Comparison of ENCODE assay signal across 8 mouse cellular contexts in the genomic region with DNA sequence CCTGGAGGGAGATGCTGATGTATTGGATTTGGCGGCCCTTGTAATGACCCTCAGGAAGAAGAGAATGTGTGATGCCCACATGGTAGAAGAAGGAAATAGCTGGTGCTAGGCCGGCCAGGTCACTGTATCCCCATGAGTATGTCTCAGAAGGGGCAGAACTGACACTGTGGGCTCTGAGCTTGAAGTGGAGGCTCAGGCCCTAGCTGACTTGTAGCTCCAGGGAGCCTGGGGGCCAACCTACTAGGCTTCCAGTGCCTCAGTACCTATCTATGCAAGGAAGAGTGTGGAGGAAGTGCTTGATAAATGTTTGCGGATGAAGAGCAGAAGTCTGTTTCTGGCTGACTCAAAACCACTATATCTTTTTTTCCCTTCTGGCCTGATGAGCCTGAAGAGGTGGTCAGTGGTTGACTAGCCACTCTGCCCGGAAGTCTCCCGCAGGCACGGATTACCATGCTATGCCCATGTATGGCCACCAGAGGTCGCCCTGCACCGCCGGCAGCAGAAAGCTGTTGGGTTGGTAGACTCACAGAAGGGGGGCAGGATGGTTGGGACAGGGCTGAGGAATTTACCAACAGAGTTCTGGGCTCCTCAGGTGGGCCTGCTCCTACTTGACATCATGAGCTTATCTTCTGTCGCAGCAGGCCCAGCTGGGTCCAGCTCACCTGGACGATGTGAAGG. TPM values are rescaled to one million over a fixed set of nuclear protein-coding genes. Genes with fewer than 3 reads are reported as not detected.
A peak's percentile ranks its signal among the peaks of the same experiment; 100 is the strongest.
DNase-seq lines count a peak whose midpoint lies in the region; ATAC-seq lines count a peak whose summit lies in the region.

No protein-coding gene starts in this region.

- no peak overlapping the region for H3K4me2 ChIP-seq in embryonic facial prominence, embryonic 13.5 days

- peaks cover 12% of the 10 kb centered on the region for H3K4me1 ChIP-seq in embryonic facial prominence, embryonic 13.5 days

- H3K4me3 ChIP-seq in embryonic facial prominence, embryonic 13.5 days: no peak overlapping the region

- H3K27me3 ChIP-seq in embryonic facial prominence, embryonic 13.5 days: no peaks in the 10 kb centered on the region

- 20% methylated on average over 11 of the region's 11 CpGs for WGBS in embryonic facial prominence, embryonic 13.5 days

- no peaks in the 10 kb centered on the region for H3K36me3 ChIP-seq in embryonic facial prominence, embryonic 13.5 days

- no peaks in the 10 kb centered on the region for H3K9me3 ChIP-seq in embryonic facial prominence, embryonic 13.5 days

- no peak overlapping the region for H3K27ac ChIP-seq in embryonic facial prominence, embryonic 13.5 days

- H3K9ac ChIP-seq in embryonic facial prominence, embryonic 13.5 days: no peak overlapping the region

- intact Hi-C loops in heart, postnatal 25 days (cut with DNase I): loop anchor here (5.0 kb wide), 1 partner anchor 139 kb away; the partner anchor contains the start of gene Apobec3

- ATAC-seq in embryonic facial prominence, embryonic 13.5 days (ENCODE audit: insufficient number of reproducible peaks, insufficient read depth, low FRiP score, low TSS enrichment, low read depth): 0 out of 2 replicates have a peak, but pooled peaks have one; percentile 23

- DNase-seq in CD4-positive, CD25-positive, alpha-beta regulatory T cell, adult 2 months (ENCODE audit: low read depth, low spot score): peak; percentile 81
- peak; percentile 90 for DNase-seq in adrenal gland, postnatal 14 days
- peak; percentile 61 for DNase-seq in heart, postnatal 25 days (ENCODE audit: low spot score)
- peak; percentile 73 to 82 for DNase-seq in layer of hippocampus, adult 18-20 months (ENCODE audit: low spot score in 2 of 2)
- peak; percentile 78 for DNase-seq in lung, postnatal 25 days (ENCODE audit: low spot score)
- peak; percentile 77 for DNase-seq in ovary, postnatal 14 days (ENCODE audit: low spot score)
- DNase-seq in thymus, postnatal 36 days: peak; percentile 68 to 72

RNA-seq across cellular contexts. Expression of gene Sun2, which starts 10.5 kb away (rescaled TPM):
- total RNA-seq in adrenal gland, postnatal 14 days (2021): 61.1 and 78.0 TPM in 2 replicates
- polyA plus RNA-seq in embryonic facial prominence, embryonic 13.5 days (2015; fragmentation: Nextera tagmentation; extraction: Ambion mirVana): 7.3 and 8.0 TPM in 2 replicates
- total RNA-seq in heart, postnatal 25 days (2021): 10 to 100 TPM; 79.3 to 80.7 TPM
- 10 to 100 TPM; 31.9 to 32.8 TPM for total RNA-seq in layer of hippocampus, adult 18-20 months (2021)

RNA-seq across cellular contexts. Expression of gene Dnal4, which starts 24.8 kb away (rescaled TPM):
- 16.6 and 20.1 TPM in 2 replicates for total RNA-seq in adrenal gland, postnatal 14 days (2021)
- polyA plus RNA-seq in embryonic facial prominence, embryonic 13.5 days (2015; fragmentation: Nextera tagmentation; extraction: Ambion mirVana): 69.2 and 74.4 TPM in 2 replicates
- 10 to 100 TPM; 20.5 to 22.9 TPM for total RNA-seq in heart, postnatal 25 days (2021)
- 10 to 100 TPM; 61.7 to 68.7 TPM for total RNA-seq in layer of hippocampus, adult 18-20 months (2021)

RNA-seq across cellular contexts. Expression of gene Nptxr, which starts 51.7 kb away (rescaled TPM):
- 7.0 and 8.4 TPM in 2 replicates for total RNA-seq in adrenal gland, postnatal 14 days (2021)
- polyA plus RNA-seq in embryonic facial prominence, embryonic 13.5 days (2015; fragmentation: Nextera tagmentation; extraction: Ambion mirVana): 4.7 and 5.4 TPM in 2 replicates
- 1 to 10 TPM; 1.5 to 1.8 TPM for total RNA-seq in heart, postnatal 25 days (2021)
- total RNA-seq in layer of hippocampus, adult 18-20 months (2021): 100 to 1,000 TPM; 714 to 740 TPM

Comparison
In these comparisons a context has a peak if more than half of its experiments do, and no peak if none do; other contexts are left out.
1. RNA of gene Nptxr, which starts 51.7 kb away (total RNA-seq): 714 to 740 TPM in layer of hippocampus, adult 18-20 months; 7.0 to 8.4 TPM in adrenal gland, postnatal 14 days and 1.5 to 1.8 TPM in heart, postnatal 25 days; every median in the first group is over 10 times any median in the second.
2. Peak in every context shown above with its lines, with median percentiles within 50 percentile points of each other: DNase-seq.